Mouse (Mus musculus) stomach, postnatal 0 days (tissue): ENCODE results near the gene Nfib.

Experiments used
- CTCF ChIP-seq: IDR thresholded peaks from 2 replicates; pipeline ENCODE4 v1.5.1; 2016; ENCODE audit warnings: antibody characterized with exemption, low read depth, mild to moderate bottlenecking, moderate library complexity
- EP300 ChIP-seq: optimal IDR thresholded peaks from 2 replicates; pipeline ENCODE3; 2016; ENCODE audit warnings: antibody characterized with exemption

DNA sequence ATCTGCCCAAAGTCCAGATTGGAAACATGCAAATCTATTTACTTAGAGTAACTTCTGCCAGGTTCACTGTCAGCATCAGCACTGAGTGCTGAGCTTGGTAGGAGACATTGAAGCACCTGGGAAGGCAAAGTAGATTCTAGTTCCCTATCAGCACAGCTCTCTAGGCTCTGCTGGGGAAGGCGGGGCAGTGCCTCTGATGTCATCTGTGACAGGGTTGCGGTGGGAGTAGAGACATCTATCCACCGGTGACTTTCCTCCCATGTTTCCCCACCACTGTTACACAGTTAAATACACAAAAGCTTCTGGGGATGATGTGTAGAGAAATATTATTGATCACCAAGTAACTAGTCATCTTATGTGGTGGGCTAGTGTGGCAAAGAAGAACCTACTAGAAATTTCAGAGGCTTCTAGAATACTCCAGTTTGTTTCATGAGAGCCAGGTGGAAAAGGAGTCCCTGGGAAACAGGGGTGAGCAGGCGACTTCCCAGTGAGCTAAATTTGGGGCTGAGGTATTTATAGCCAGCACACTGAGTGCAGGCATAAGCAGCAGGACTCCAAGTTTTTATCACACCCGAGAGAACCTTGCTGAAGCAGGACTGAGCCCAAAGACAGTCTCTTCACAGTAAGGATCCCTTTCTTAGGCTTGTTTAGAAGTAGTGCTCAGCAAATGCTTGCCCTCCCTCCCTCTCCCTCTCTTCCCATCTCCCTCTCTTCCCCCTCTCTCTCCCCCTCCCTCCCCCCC is 9.6 kb downstream of the Nfib start:
- TF ChIP-seq CTCF (no peak), EP300 (no peak)
